Mouse (Mus musculus): ENCODE data around the gene Cenps.

Gene Cenps

GRCm38 (mm10) chr4:149138515-149138914 is 1.1 kb upstream of the Cenps start:
- Histone ChIP-seq H3K36me3 (ENCODE audit: insufficient read depth, low read length) (no peaks in the 10 kb centered on the region), H3K9me3 (ENCODE audit: low read length) (no peaks in the 10 kb centered on the region), H3K27me3 (ENCODE audit: insufficient read depth, low read length) (peaks cover under 1% of the 10 kb centered on the region), H3K4me3 (replicated peaks; ENCODE audit: low read length) (no peak overlapping the region), H3K4me1 (replicated peaks; ENCODE audit: low read depth, low read length) (peaks cover 18% of the 10 kb centered on the region)
- TF ChIP-seq NANOG (IDR thresholded peaks at IDR 0.05; ENCODE audit: borderline replicate concordance, low read length) = no peak
- no peak for TF ChIP-seq CTCF (conservative IDR thresholded peaks at IDR 0.05; ENCODE audit: low read length)
- TF ChIP-seq POU5F1 (IDR thresholded peaks at IDR 0.05; ENCODE audit: borderline replicate concordance, low read length) = no peak

GRCm38 (mm10) chr4:149136116-149136850 is 1.1 kb downstream of the Cenps start:
- Histone ChIP-seq H3K27me3 (ENCODE audit: insufficient read depth, low read length) (no peaks in the 10 kb centered on the region), H3K36me3 (ENCODE audit: insufficient read depth, low read length) (peaks cover 14% of the 10 kb centered on the region), H3K9me3 (ENCODE audit: low read length) (no peaks in the 10 kb centered on the region), H3K4me1 (replicated peaks; ENCODE audit: low read depth, low read length) (peaks cover 41% of the 10 kb centered on the region), H3K4me3 (replicated peaks; ENCODE audit: low read length) (peak overlapping the region; percentile 89)
- TF ChIP-seq CTCF (conservative IDR thresholded peaks at IDR 0.05; ENCODE audit: low read length) = no peak
- TF ChIP-seq POU5F1 (IDR thresholded peaks at IDR 0.05; ENCODE audit: borderline replicate concordance, low read length) = no peak
- TF ChIP-seq NANOG (IDR thresholded peaks at IDR 0.05; ENCODE audit: borderline replicate concordance, low read length) = no peak

- no peak for TF ChIP-seq POU5F1 (IDR thresholded peaks at IDR 0.05; ENCODE audit: borderline replicate concordance, low read length)
- no peak for TF ChIP-seq CTCF (conservative IDR thresholded peaks at IDR 0.05; ENCODE audit: low read length)
- TF ChIP-seq NANOG (IDR thresholded peaks at IDR 0.05; ENCODE audit: borderline replicate concordance, low read length) = no peak
- H3K9me3 ChIP-seq (ENCODE audit: low read length) = no peaks in the 10 kb centered on the region
- H3K27me3 ChIP-seq (ENCODE audit: insufficient read depth, low read length) = no peaks in the 10 kb centered on the region
Observed at GRCm38 (mm10) chr4:149133395-149133794, 4.0 kb downstream of the Cenps start.

GRCm38 (mm10) chr4:149131789-149132565 is 5.5 kb downstream of the Cenps start:
- TF ChIP-seq NANOG (IDR thresholded peaks at IDR 0.05; ENCODE audit: borderline replicate concordance, low read length) (no peak), CTCF (conservative IDR thresholded peaks at IDR 0.05; ENCODE audit: low read length) (no peak)
- Histone ChIP-seq H3K27me3 (ENCODE audit: insufficient read depth, low read length) (no peaks in the 10 kb centered on the region), H3K4me3 (replicated peaks; ENCODE audit: low read length) (no peak overlapping the region), H3K4me1 (replicated peaks; ENCODE audit: low read depth, low read length) (peaks cover 68% of the 10 kb centered on the region), H3K9me3 (ENCODE audit: low read length) (no peaks in the 10 kb centered on the region), H3K36me3 (ENCODE audit: insufficient read depth, low read length) (peaks cover 54% of the 10 kb centered on the region)

More at GRCm38 (mm10) chr4:149133395-149133794, 4.0 kb downstream of the Cenps start:
- H3K4me3 ChIP-seq (replicated peaks; ENCODE audit: low read length) = 0 out of 2 replicates have a peak overlapping the region, but pooled peaks have one; percentile 13
- H3K36me3 ChIP-seq (ENCODE audit: insufficient read depth, low read length) = peaks cover 41% of the 10 kb centered on the region
- H3K4me1 ChIP-seq (replicated peaks; ENCODE audit: low read depth, low read length) = peaks cover 56% of the 10 kb centered on the region

- Histone ChIP-seq H3K4me1 (replicated peaks; ENCODE audit: low read depth, low read length) (peaks cover 68% of the 10 kb centered on the region), H3K9me3 (ENCODE audit: low read length) (no peaks in the 10 kb centered on the region), H3K27me3 (ENCODE audit: insufficient read depth, low read length) (no peaks in the 10 kb centered on the region), H3K36me3 (ENCODE audit: insufficient read depth, low read length) (peaks cover 62% of the 10 kb centered on the region), H3K4me3 (replicated peaks; ENCODE audit: low read length) (peak overlapping the region; percentile 26; the same call in 1 of the 2 replicates)
- TF ChIP-seq CTCF (conservative IDR thresholded peaks at IDR 0.05; ENCODE audit: low read length) (no peak), NANOG (IDR thresholded peaks at IDR 0.05; ENCODE audit: borderline replicate concordance, low read length) (no peak), POU5F1 (IDR thresholded peaks at IDR 0.05; ENCODE audit: borderline replicate concordance, low read length) (no peak)
Observed at GRCm38 (mm10) chr4:149131021-149131752, 6.2 kb downstream of the Cenps start.

GRCm38 (mm10) chr4:149128467-149128866 is 9.0 kb downstream of the Cenps start:
- no peak overlapping the region for H3K4me3 ChIP-seq (replicated peaks; ENCODE audit: low read length)
- peaks cover 64% of the 10 kb centered on the region for H3K36me3 ChIP-seq (ENCODE audit: insufficient read depth, low read length)
- H3K9me3 ChIP-seq (ENCODE audit: low read length) = no peaks in the 10 kb centered on the region
- TF ChIP-seq POU5F1 (IDR thresholded peaks at IDR 0.05; ENCODE audit: borderline replicate concordance, low read length) = no peak
- no peak for TF ChIP-seq NANOG (IDR thresholded peaks at IDR 0.05; ENCODE audit: borderline replicate concordance, low read length)
- no peak for TF ChIP-seq CTCF (conservative IDR thresholded peaks at IDR 0.05; ENCODE audit: low read length)
- H3K27me3 ChIP-seq (ENCODE audit: insufficient read depth, low read length) = no peaks in the 10 kb centered on the region
- peaks cover 83% of the 10 kb centered on the region for H3K4me1 ChIP-seq (replicated peaks; ENCODE audit: low read depth, low read length)

- Histone ChIP-seq H3K9me3 (ENCODE audit: low read length) (no peaks in the 10 kb centered on the region), H3K36me3 (ENCODE audit: insufficient read depth, low read length) (peaks cover 53% of the 10 kb centered on the region), H3K27me3 (ENCODE audit: insufficient read depth, low read length) (no peaks in the 10 kb centered on the region), H3K4me3 (replicated peaks; ENCODE audit: low read length) (peak within 1 kb of the TSS; percentile 26), H3K4me1 (replicated peaks; ENCODE audit: low read depth, low read length) (peaks cover 82% of the 10 kb centered on the region)
- TF ChIP-seq POU5F1 (IDR thresholded peaks at IDR 0.05; ENCODE audit: borderline replicate concordance, low read length) = no peak
Observed at GRCm38 (mm10) chr4:149126663-149127062, 10.8 kb downstream of the Cenps start, which contains the start of gene Cort. Gene Cort (minus strand): TSS chr4:149126763.

- Histone ChIP-seq H3K9me3 (ENCODE audit: low read length) (no peaks in the 10 kb centered on the region), H3K36me3 (ENCODE audit: insufficient read depth, low read length) (peaks cover 48% of the 10 kb centered on the region), H3K27me3 (ENCODE audit: insufficient read depth, low read length) (no peaks in the 10 kb centered on the region), H3K4me3 (replicated peaks; ENCODE audit: low read length) (peak overlapping the region; percentile 26; the same call in 1 of the 2 replicates), H3K4me1 (replicated peaks; ENCODE audit: low read depth, low read length) (peaks cover 80% of the 10 kb centered on the region)
- no peak for TF ChIP-seq POU5F1 (IDR thresholded peaks at IDR 0.05; ENCODE audit: borderline replicate concordance, low read length)
- no peak for TF ChIP-seq CTCF (conservative IDR thresholded peaks at IDR 0.05; ENCODE audit: low read length)
Observed at GRCm38 (mm10) chr4:149126115-149126509, 11.3 kb downstream of the Cenps start.

Measured in E14TG2a.4 (cell line).